Mouse (Mus musculus): ENCODE measurements around the gene Dolk. TPM values are rescaled to one million over a fixed set of nuclear protein-coding genes. Genes with fewer than 3 reads are reported as not detected.

The Dolk gene
- polyA plus RNA-seq, 1 experiment from 2014 or later, result 45.8 TPM

DNA sequence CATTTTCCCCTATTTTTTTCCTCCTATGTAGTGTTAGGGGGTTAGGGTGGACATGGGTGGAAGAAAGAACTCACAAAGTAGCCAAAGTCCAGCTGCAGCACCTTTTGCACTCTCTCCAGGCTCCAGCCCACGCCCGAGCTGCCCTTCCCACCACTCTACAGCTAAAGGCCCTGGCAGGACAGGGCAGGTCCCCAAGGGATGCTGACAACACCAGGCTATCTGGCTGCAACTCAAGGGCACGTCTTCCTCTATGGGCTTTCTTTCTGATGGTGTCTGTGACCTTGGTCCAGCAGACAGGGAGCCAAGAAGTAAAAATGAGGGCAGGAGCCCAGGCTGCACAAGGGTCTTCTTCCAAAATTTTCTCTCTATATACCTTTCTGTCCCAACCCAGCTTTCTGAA lies 4.5 kb downstream of the Dolk start:
- H3K4me3 ChIP-seq (ENCODE audit: low read length), result no peak overlapping the region
- no peaks in the 10 kb centered on the region for H3K9me3 ChIP-seq (ENCODE audit: control insufficient read depth, low read length)
- no peak overlapping the region for H3K4me2 ChIP-seq (ENCODE audit: low read length)
- no peak overlapping the region for H3K9ac ChIP-seq (ENCODE audit: low read depth, low read length)
- no peak overlapping the region for H3K27ac ChIP-seq (ENCODE audit: low read depth, low read length)
- no peaks in the 10 kb centered on the region for H3K27me3 ChIP-seq (replicated peaks; ENCODE audit: control insufficient read depth, insufficient read depth, low read length)
- peaks cover 8% of the 10 kb centered on the region for H3K4me1 ChIP-seq (ENCODE audit: control insufficient read depth, insufficient read depth, low read depth, low read length)
- ATAC-seq, result no peak
- 78% methylated on average over 3 of the region's 3 CpGs for WGBS
- H3K36me3 ChIP-seq (ENCODE audit: control insufficient read depth, insufficient read depth, low read length), result no peaks in the 10 kb centered on the region

DNA sequence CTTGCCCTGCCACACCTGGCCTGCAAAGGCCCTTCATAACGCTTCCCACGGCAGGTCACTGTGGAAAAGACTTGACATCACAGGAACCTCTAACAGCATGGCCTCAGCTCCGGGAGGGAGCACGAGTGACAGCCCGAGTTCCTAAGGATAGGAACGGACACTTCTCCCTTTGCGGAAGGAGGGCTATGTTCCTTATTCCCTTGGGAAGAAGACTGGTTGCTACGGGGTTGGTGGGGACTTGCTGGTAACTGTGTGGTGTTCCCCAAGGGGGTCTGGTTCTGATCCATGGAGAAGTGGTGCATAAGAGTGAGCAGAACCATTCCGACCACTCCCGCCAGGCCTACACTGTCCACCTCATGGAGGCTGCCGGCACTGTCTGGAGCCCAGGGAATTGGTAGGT lies 5.4 kb downstream of the Dolk start, which contains the start of gene Gm28038:
Gene Gm28038 (plus strand): TSS at position 301 of the 400 bp plus-strand sequence.
- Histone ChIP-seq H3K27ac (ENCODE audit: low read depth, low read length) (no peak within 1 kb of the TSS), H3K27me3 (replicated peaks; ENCODE audit: control insufficient read depth, insufficient read depth, low read length) (no peaks in the 10 kb centered on the region), H3K9me3 (ENCODE audit: control insufficient read depth, low read length) (no peaks in the 10 kb centered on the region), H3K9ac (ENCODE audit: low read depth, low read length) (no peak within 1 kb of the TSS), H3K4me2 (ENCODE audit: low read length) (no peak within 1 kb of the TSS), H3K4me1 (ENCODE audit: control insufficient read depth, insufficient read depth, low read depth, low read length) (peaks cover 8% of the 10 kb centered on the region), H3K4me3 (ENCODE audit: low read length) (no peak within 1 kb of the TSS), H3K36me3 (ENCODE audit: control insufficient read depth, insufficient read depth, low read length) (no peaks in the 10 kb centered on the region)
- WGBS, result 90% methylated on average over 11 of the region's 11 CpGs
- no peak for ATAC-seq

DNA sequence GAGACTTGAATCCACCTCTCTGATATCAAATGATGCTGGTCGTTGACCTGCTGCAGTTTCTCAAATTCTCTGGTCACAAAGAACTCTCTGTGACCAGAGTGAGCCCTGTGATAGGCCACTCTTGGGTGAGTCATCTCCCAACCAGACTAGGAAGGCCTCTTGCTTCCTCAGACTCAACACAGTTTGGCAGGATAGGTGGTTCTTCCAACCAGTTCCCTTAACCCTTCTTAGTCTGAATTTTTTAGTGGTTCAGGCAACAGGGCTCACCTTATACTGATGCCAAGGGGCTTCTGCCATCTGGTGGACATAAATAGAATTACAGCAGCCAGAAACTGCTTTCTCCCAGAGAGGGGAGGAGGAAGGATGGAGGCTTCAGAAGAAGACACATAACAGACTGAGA lies 16.0 kb downstream of the Dolk start:
- Histone ChIP-seq H3K4me2 (ENCODE audit: low read length) (no peak overlapping the region), H3K27me3 (replicated peaks; ENCODE audit: control insufficient read depth, insufficient read depth, low read length) (no peaks in the 10 kb centered on the region), H3K9ac (ENCODE audit: low read depth, low read length) (no peak overlapping the region), H3K4me1 (ENCODE audit: control insufficient read depth, insufficient read depth, low read depth, low read length) (peaks cover 14% of the 10 kb centered on the region), H3K27ac (ENCODE audit: low read depth, low read length) (no peak overlapping the region), H3K9me3 (ENCODE audit: control insufficient read depth, low read length) (no peaks in the 10 kb centered on the region), H3K4me3 (ENCODE audit: low read length) (no peak overlapping the region), H3K36me3 (ENCODE audit: control insufficient read depth, insufficient read depth, low read length) (no peaks in the 10 kb centered on the region)
- WGBS, result 43% methylated on average over 1 of the region's 1 CpGs
- ATAC-seq, result peak; percentile 71

DNA sequence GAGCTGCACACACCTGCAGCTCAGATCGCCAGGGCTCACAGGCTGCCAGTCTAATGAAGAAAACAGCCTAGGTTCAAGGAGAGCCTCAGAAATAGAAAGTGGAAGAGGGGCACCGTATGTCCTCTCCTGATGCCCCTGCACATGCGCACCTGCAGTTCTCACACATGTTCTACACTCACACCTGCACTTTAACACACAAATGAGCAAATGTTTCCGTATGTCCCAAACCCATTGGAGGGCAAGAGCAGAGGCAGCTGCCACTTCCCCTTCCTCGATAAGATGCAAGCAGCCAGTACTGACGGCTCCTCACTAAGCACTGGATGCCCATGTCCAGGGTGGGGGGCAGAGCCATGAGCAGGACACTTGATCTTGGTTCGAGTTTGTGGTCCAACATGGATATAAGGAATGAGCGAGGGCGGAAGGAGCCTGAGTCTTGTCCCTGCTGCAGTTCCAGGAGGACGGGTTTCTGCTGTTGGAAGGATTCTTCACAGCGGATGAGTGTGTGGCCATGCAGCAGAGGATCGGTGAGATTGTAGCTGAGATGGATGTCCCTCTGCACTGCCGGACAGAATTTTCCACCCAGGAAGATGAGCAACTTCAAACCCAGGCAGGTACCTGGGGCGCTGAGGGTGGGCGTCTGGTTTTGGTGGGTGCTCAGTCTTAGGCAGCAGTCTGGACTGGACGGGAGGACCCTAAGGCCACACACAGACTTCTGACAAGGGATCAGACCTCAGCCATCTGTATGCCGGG lies 16.7 kb downstream of the Dolk start:
- no peak for ATAC-seq
- Histone ChIP-seq H3K9ac (ENCODE audit: low read depth, low read length) (no peak overlapping the region), H3K36me3 (ENCODE audit: control insufficient read depth, insufficient read depth, low read length) (0 out of 2 replicates have a peak, but pooled peaks cover 4% of the 10 kb centered on the region), H3K4me3 (ENCODE audit: low read length) (no peak overlapping the region), H3K4me2 (ENCODE audit: low read length) (no peak overlapping the region), H3K27me3 (replicated peaks; ENCODE audit: control insufficient read depth, insufficient read depth, low read length) (no peaks in the 10 kb centered on the region), H3K9me3 (ENCODE audit: control insufficient read depth, low read length) (no peaks in the 10 kb centered on the region), H3K4me1 (ENCODE audit: control insufficient read depth, insufficient read depth, low read depth, low read length) (peaks cover 21% of the 10 kb centered on the region), H3K27ac (ENCODE audit: low read depth, low read length) (no peak overlapping the region)
- 91% methylated on average over 17 of the region's 17 CpGs for WGBS

DNA sequence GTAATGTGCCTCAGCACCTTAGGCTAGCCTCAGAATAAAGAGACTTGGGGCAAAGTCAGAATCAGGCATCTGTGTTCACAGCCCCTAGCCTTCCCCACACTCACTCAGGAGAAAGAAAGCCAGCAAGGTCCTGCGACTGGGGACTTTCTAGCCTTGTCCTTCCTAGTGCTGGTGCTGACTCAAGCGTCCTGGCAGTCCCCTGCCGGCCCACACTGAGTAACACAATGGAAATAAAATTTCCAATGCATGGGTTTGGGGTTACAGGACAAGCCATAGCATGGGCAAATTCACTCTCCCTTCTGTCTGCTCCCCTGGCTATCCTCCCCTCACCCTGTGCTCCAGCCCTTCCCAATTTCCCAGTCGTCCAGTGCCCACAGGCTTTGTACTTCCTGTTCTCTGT lies 17.8 kb downstream of the Dolk start:
- no peak for ATAC-seq
- WGBS, result 76% methylated on average over 4 of the region's 4 CpGs

DNA sequence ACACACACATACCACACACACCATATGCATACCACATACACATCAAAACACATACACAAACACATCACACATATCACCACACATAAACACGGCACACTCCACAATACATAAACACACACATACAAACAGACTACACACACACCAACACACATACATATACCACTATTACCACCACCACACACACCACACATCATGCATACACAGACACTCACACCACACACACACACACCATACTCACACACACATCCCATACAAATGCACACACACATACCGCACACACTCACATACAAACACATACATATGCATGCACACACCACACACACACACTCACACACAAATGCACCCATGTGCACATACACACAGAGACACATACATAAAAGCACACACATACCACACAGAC lies 18.7 kb downstream of the Dolk start:
- no peak overlapping the region for H3K9ac ChIP-seq (ENCODE audit: low read depth, low read length)
- H3K4me1 ChIP-seq (ENCODE audit: control insufficient read depth, insufficient read depth, low read depth, low read length), result peaks cover 26% of the 10 kb centered on the region
- ATAC-seq, result no peak
- no peak overlapping the region for H3K4me2 ChIP-seq (ENCODE audit: low read length)
- H3K27ac ChIP-seq (ENCODE audit: low read depth, low read length), result no peak overlapping the region
- WGBS, result 100% methylated on average over 2 of the region's 2 CpGs
- no peaks in the 10 kb centered on the region for H3K27me3 ChIP-seq (replicated peaks; ENCODE audit: control insufficient read depth, insufficient read depth, low read length)
- H3K4me3 ChIP-seq (ENCODE audit: low read length), result no peak overlapping the region
- peaks cover 14% of the 10 kb centered on the region for H3K36me3 ChIP-seq (ENCODE audit: control insufficient read depth, insufficient read depth, low read length)
- no peaks in the 10 kb centered on the region for H3K9me3 ChIP-seq (ENCODE audit: control insufficient read depth, low read length)

More for the DNA sequence above, 17.8 kb downstream of the Dolk start:
- H3K4me3 ChIP-seq (ENCODE audit: low read length), result no peak overlapping the region
- no peaks in the 10 kb centered on the region for H3K27me3 ChIP-seq (replicated peaks; ENCODE audit: control insufficient read depth, insufficient read depth, low read length)
- peaks cover 12% of the 10 kb centered on the region for H3K36me3 ChIP-seq (ENCODE audit: control insufficient read depth, insufficient read depth, low read length)
- H3K9ac ChIP-seq (ENCODE audit: low read depth, low read length), result no peak overlapping the region
- no peak overlapping the region for H3K27ac ChIP-seq (ENCODE audit: low read depth, low read length)
- no peak overlapping the region for H3K4me2 ChIP-seq (ENCODE audit: low read length)
- H3K4me1 ChIP-seq (ENCODE audit: control insufficient read depth, insufficient read depth, low read depth, low read length), result peaks cover 22% of the 10 kb centered on the region
- H3K9me3 ChIP-seq (ENCODE audit: control insufficient read depth, low read length), result no peaks in the 10 kb centered on the region

DNA sequence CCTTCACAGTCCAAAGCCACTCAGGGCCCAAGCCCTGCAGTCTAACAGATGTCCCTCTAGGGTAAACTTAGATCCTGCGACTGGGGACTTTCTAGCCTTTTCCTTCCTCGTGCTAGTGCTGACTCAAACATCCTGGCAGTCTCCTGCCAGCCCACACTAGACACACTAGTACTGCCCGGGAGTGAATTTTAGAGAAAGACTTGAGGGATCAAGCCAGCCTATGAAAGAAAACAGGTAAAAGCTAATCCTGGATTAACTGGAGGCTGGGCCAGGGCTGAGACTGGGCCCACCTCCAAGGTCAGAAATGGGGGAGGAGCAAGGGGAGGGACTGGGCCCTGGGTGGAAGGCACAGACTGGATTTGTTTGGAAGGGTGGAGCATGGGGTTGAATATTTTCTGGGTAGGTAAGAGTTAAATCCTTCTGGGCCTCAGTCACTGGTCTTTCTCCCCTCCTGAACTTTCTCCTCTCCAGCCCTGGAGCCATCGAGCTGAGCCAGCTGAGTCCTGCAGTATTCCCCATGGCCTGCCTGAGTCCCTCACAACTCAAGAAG lies 19.7 kb downstream of the Dolk start:
- H3K4me1 ChIP-seq (ENCODE audit: control insufficient read depth, insufficient read depth, low read depth, low read length), result peaks cover 33% of the 10 kb centered on the region
- peaks cover 16% of the 10 kb centered on the region for H3K36me3 ChIP-seq (ENCODE audit: control insufficient read depth, insufficient read depth, low read length)
- no peak overlapping the region for H3K9ac ChIP-seq (ENCODE audit: low read depth, low read length)
- WGBS, result 29% methylated on average over 4 of the region's 4 CpGs
- peak overlapping the region; percentile 59 for H3K27ac ChIP-seq (ENCODE audit: low read depth, low read length)
- H3K4me3 ChIP-seq (ENCODE audit: low read length), result no peak overlapping the region
- no peaks in the 10 kb centered on the region for H3K9me3 ChIP-seq (ENCODE audit: control insufficient read depth, low read length)
- no peak overlapping the region for H3K4me2 ChIP-seq (ENCODE audit: low read length)
- no peaks in the 10 kb centered on the region for H3K27me3 ChIP-seq (replicated peaks; ENCODE audit: control insufficient read depth, insufficient read depth, low read length)
- ATAC-seq, result no peak

DNA sequence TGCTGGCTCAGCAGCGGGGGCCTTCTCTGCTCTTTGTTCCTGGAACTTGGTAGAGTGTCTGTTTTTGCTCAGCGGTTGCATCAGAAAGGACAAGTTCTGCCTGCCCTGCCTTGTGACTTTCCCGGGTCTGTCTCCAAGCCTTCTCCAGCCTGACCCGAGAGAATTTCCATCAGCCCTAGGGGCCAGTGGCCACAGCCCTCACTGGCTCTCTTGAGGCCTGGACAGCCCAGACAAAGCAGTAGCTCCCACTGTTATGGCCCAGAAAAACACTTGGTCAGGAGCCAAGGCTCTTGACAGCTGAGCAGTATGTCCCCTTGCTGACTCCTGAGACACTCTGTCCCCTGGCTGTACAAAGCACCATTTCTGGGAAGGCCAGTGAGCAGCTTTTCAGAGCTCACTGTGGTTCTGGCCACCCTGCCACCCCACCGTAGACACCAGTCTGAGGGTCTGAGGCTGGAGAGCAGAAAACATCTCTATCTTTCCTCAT lies 20.3 kb downstream of the Dolk start, which contains the start of gene Phyhd1:
Gene Phyhd1 (plus strand): TSS at position 437 of the 487 bp plus-strand sequence.
- Histone ChIP-seq H3K4me3 (ENCODE audit: low read length) (no peak within 1 kb of the TSS), H3K9me3 (ENCODE audit: control insufficient read depth, low read length) (no peaks in the 10 kb centered on the region), H3K36me3 (ENCODE audit: control insufficient read depth, insufficient read depth, low read length) (peaks cover 16% of the 10 kb centered on the region), H3K27ac (ENCODE audit: low read depth, low read length) (peak within 1 kb of the TSS; percentile 59), H3K27me3 (replicated peaks; ENCODE audit: control insufficient read depth, insufficient read depth, low read length) (no peaks in the 10 kb centered on the region), H3K9ac (ENCODE audit: low read depth, low read length) (peak within 1 kb of the TSS; percentile 13; the same call in 1 of the 2 replicates), H3K4me2 (ENCODE audit: low read length) (no peak within 1 kb of the TSS), H3K4me1 (ENCODE audit: control insufficient read depth, insufficient read depth, low read depth, low read length) (peaks cover 33% of the 10 kb centered on the region)
- peak; percentile 70 for ATAC-seq
- 34% methylated on average over 5 of the region's 5 CpGs for WGBS

DNA sequence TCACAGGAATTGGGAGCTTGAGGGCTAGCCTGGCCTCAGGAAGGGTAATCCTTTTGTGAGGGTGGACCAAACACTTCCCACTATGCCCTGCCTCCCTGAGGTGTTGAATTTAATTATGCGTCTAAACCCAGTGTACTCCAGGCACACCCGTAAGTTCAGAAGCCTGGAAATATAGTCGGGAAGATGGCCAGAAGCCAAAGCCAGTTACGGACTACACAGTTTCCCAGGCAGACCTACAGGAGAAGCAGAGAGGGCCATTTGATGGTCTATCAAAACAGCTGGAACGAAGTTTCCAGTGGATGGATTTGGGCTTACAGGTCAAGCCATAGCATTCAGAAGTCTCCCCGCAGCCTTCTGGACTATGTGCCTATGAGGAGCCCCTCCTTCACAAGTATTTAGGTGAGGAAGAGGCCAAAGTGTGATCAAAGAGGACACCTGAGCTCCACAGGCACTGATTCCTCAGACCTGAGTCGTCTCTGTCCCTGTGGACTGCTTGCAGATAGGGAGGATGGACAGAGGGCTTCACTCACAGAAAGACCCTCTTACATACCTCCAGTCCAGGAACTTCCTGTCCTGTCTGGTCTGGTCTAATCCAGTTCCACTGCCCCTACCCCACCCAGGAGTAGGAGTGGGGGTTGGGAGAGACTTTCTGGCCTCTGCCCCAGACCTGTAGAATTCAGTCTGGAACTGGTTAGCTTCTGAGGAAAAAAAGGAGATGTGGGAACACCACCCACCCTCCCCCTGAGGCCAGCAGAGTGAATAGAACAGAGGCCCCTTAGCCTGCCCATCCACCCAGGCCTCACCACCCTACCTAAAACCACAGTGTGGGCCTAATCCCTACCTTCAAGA lies 21.2 kb downstream of the Dolk start:
- Histone ChIP-seq H3K27ac (ENCODE audit: low read depth, low read length) (peak overlapping the region; percentile 59), H3K4me3 (ENCODE audit: low read length) (no peak overlapping the region), H3K4me1 (ENCODE audit: control insufficient read depth, insufficient read depth, low read depth, low read length) (peaks cover 33% of the 10 kb centered on the region), H3K9me3 (ENCODE audit: control insufficient read depth, low read length) (no peaks in the 10 kb centered on the region), H3K27me3 (replicated peaks; ENCODE audit: control insufficient read depth, insufficient read depth, low read length) (no peaks in the 10 kb centered on the region), H3K4me2 (ENCODE audit: low read length) (no peak overlapping the region), H3K9ac (ENCODE audit: low read depth, low read length) (no peak overlapping the region), H3K36me3 (ENCODE audit: control insufficient read depth, insufficient read depth, low read length) (peaks cover 16% of the 10 kb centered on the region)
- ATAC-seq, result no peak
- WGBS, result 58% methylated on average over 7 of the region's 7 CpGs

Measured in hindbrain, embryonic 16.5 days (tissue).